Mouse (Mus musculus) megakaryocyte progenitor cell, adult 5-6 weeks (primary cell): ENCODE results near the gene Sox13. TPM values are rescaled to one million over a fixed set of nuclear protein-coding genes. Genes with fewer than 3 reads are reported as not detected.

Experiments used
- ATAC-seq: replicated peaks from 2 replicates; pipeline ENCODE4 v1.8.0; 2016; ENCODE audit warnings: mild to moderate bottlenecking, moderate TSS enrichment, inconsistent platforms; ENCODE audit not compliant: poor library complexity
- total RNA-seq, 2 experiments: library from RNA; stranded (forward) in 1 of 2; stranded (reverse) in 1 of 2; fragments of 157-497, 149-512 nt in 1 of 2; fragments of 200-1000 nt in 1 of 2; gene quantifications; 2 replicates each; pipeline versions ENCODE4 v1.2.3 to v1.2.4; 2015 to 2017

The Sox13 gene
- total RNA-seq, 2 experiments from 2014 or later, result 2.2 to 3.8 TPM

- no peak for ATAC-seq
Observed at GRCm38 (mm10) chr1:133406614-133407013, 17.6 kb downstream of the Sox13 start.

- no peak for ATAC-seq
Observed at GRCm38 (mm10) chr1:133404005-133404404, 20.2 kb downstream of the Sox13 start.

GRCm38 (mm10) chr1:133400014-133400725, 24.0 kb downstream of the Sox13 start:
- ATAC-seq, result peak; percentile 39; the same call in 1 of the 2 replicates

- no peak for ATAC-seq
Observed at GRCm38 (mm10) chr1:133397483-133398237, 26.5 kb downstream of the Sox13 start.

GRCm38 (mm10) chr1:133397094-133397482, 27.1 kb downstream of the Sox13 start:
- ATAC-seq, result no peak

- no peak for ATAC-seq
Observed at GRCm38 (mm10) chr1:133396693-133397092, 27.5 kb downstream of the Sox13 start.

GRCm38 (mm10) chr1:133394702-133395101, 29.5 kb downstream of the Sox13 start:
- no peak for ATAC-seq

- ATAC-seq, result no peak; the same call in 1 of the 2 replicates
Observed at GRCm38 (mm10) chr1:133387539-133388268, 36.5 kb downstream of the Sox13 start.

GRCm38 (mm10) chr1:133386209-133386608, 38.0 kb downstream of the Sox13 start:
- ATAC-seq, result no peak

- peak; percentile 87 for ATAC-seq
Observed at GRCm38 (mm10) chr1:133385506-133385905, 38.7 kb downstream of the Sox13 start.

GRCm38 (mm10) chr1:133383157-133383783, 40.9 kb downstream of the Sox13 start:
- no peak for ATAC-seq

GRCm38 (mm10) chr1:133382552-133383155, 41.5 kb downstream of the Sox13 start:
- no peak for ATAC-seq

GRCm38 (mm10) chr1:133382008-133382407, 42.2 kb downstream of the Sox13 start:
- ATAC-seq, result peak; percentile 74

GRCm38 (mm10) chr1:133380347-133381065, 43.7 kb downstream of the Sox13 start:
- ATAC-seq, result peak; percentile 52

GRCm38 (mm10) chr1:133379986-133380320, 44.2 kb downstream of the Sox13 start:
- no peak for ATAC-seq

- ATAC-seq, result no peak
Observed at GRCm38 (mm10) chr1:133379254-133379985, 44.8 kb downstream of the Sox13 start.

- no peak for ATAC-seq
Observed at GRCm38 (mm10) chr1:133377547-133377946, 46.6 kb downstream of the Sox13 start.

- ATAC-seq, result no peak
Observed at GRCm38 (mm10) chr1:133375696-133376346, 48.4 kb downstream of the Sox13 start.

GRCm38 (mm10) chr1:133372113-133372512, 52.1 kb downstream of the Sox13 start:
- no peak for ATAC-seq
